Mouse (Mus musculus) myocyte (in vitro differentiated cells): Measurements from ENCODE around the gene Hist1h3a. TPM values are rescaled to one million over a fixed set of nuclear protein-coding genes. Genes with fewer than 3 reads are reported as not detected.
"Not testable (repeated sequence)": the region's sequence is repeated elsewhere in the genome, so short reads cannot be mapped to it uniquely, and the experiment has no call there.

Experiments used
- H3K27me3 ChIP-seq: one replicate; pipeline ENCODE4 v1.6.1; 2011; ENCODE audit not compliant: control insufficient read depth, insufficient read depth, insufficient read length
- H3K36me3 ChIP-seq: one replicate; pipeline ENCODE4 v1.6.1; 2011; ENCODE audit not compliant: control insufficient read depth, insufficient read depth
- H3K4me2 ChIP-seq: one replicate; pipeline ENCODE4 v1.6.1; 2011; ENCODE audit warnings: low read depth, control low read depth
- H3K4me3 ChIP-seq: one replicate; pipeline ENCODE4 v1.5.1; 2011; ENCODE audit warnings: mild to moderate bottlenecking, control low read depth, moderate library complexity
- H3K79me2 ChIP-seq: one replicate; pipeline ENCODE4 v1.6.1; 2011; ENCODE audit not compliant: control insufficient read depth, insufficient read depth
- H3ac ChIP-seq: one replicate; pipeline ENCODE4 v1.6.1; 2011; ENCODE audit not compliant: control insufficient read depth, insufficient read length
- CEBPB ChIP-seq: IDR thresholded peaks from 2 replicates; pipeline ENCODE4 v1.6.1; 2011; ENCODE audit warnings: mild to moderate bottlenecking, moderate library complexity; ENCODE audit not compliant: poor library complexity, insufficient read depth, severe bottlenecking
- E2F4 ChIP-seq: IDR thresholded peaks from one replicate; pipeline ENCODE4 v1.6.1; 2011; ENCODE audit warnings: mild to moderate bottlenecking, control low read depth, moderate library complexity; ENCODE audit not compliant: insufficient read depth
- MAX ChIP-seq: IDR thresholded peaks from one replicate; pipeline ENCODE4 v1.6.1; 2011; ENCODE audit warnings: low read depth, mild to moderate bottlenecking, control low read depth
- MYOD1 ChIP-seq, 3 experiments: IDR thresholded peaks; one replicate each; pipeline ENCODE4 v1.6.1; 2011; ENCODE audit warnings: control low read depth in 2 of 3, low read depth in 2 of 3, mild to moderate bottlenecking in 2 of 3, moderate library complexity in 1 of 3; ENCODE audit not compliant: insufficient read length in 2 of 3, control insufficient read depth in 1 of 3
- MYOG ChIP-seq, 3 experiments: IDR thresholded peaks; one replicate each; pipeline ENCODE4 v1.6.1; 2011; ENCODE audit warnings: control low read depth in 2 of 3, low read depth in 2 of 3, mild to moderate bottlenecking in 2 of 3; ENCODE audit not compliant: insufficient read length in 2 of 3, control insufficient read depth in 1 of 3, insufficient read depth in 1 of 3
- POLR2A ChIP-seq: IDR thresholded peaks from one replicate; pipeline ENCODE4 v1.6.1; 2011; ENCODE audit warnings: low read depth, mild to moderate bottlenecking, control low read depth, moderate library complexity; ENCODE audit not compliant: insufficient read length
- POLR2AphosphoS2 ChIP-seq: IDR thresholded peaks from one replicate; pipeline ENCODE4 v1.6.1; 2011; ENCODE audit warnings: low read depth, control low read depth; ENCODE audit not compliant: insufficient read length
- REST ChIP-seq: IDR thresholded peaks from one replicate; pipeline ENCODE4 v1.6.1; 2011; ENCODE audit warnings: mild to moderate bottlenecking, control low read depth, moderate library complexity; ENCODE audit not compliant: insufficient read depth, insufficient read length
- SRF ChIP-seq: IDR thresholded peaks from one replicate; pipeline ENCODE4 v1.6.1; 2011; ENCODE audit warnings: low read depth; ENCODE audit not compliant: control insufficient read depth, insufficient read length
- TCF12 ChIP-seq: IDR thresholded peaks from one replicate; pipeline ENCODE4 v1.6.1; 2011; ENCODE audit warnings: mild to moderate bottlenecking, control low read depth; ENCODE audit not compliant: poor library complexity, insufficient read depth, severe bottlenecking
- TCF3 ChIP-seq: IDR thresholded peaks from one replicate; pipeline ENCODE4 v1.6.1; 2011; ENCODE audit warnings: low read depth, control low read depth; ENCODE audit not compliant: insufficient read length
- USF1 ChIP-seq: IDR thresholded peaks from one replicate; pipeline ENCODE4 v1.6.1; 2011; ENCODE audit warnings: low read depth, mild to moderate bottlenecking, control low read depth, moderate library complexity
- polyA plus RNA-seq: library from polyadenylated mRNA; unstranded; fragments of >200 nt; fragmentation: generic; extraction: Trizol; gene quantifications from one replicate; pipeline ENCODE4 v1.2.1, GENCODE M21; 2012; ENCODE audit warnings: missing spikeins

Hist1h3a gene
- polyA plus RNA-seq, 1 experiment = 1.3 TPM

DNA sequence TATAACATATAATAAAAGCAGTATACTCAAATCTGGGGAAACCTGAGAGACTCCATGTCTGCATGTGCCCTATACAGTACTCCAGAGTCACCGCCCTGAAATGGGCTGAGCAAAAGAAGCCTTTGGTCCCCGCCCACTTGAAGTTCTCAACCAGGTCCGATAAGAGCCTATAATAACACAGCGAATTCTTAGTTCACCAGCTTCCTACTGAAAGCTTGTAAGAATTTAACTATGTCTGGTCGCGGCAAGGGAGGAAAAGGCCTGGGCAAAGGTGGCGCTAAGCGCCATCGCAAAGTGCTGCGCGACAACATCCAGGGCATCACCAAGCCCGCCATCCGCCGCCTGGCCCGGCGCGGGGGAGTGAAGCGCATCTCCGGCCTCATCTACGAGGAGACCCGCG lies 5.4 kb downstream of the Hist1h3a start, which contains the start of gene Hist1h4b:
Gene Hist1h4b, plus strand, starts transcription at position 224 of the 400 bp plus-strand sequence.
- Histone ChIP-seq H3K79me2 (no peaks in the 10 kb centered on the region), H3K4me2 (peak within 1 kb of the TSS; percentile 75), H3K36me3 (no peaks in the 10 kb centered on the region), H3ac (no peak within 1 kb of the TSS), H3K27me3 (no peaks in the 10 kb centered on the region), H3K4me3 (no peak within 1 kb of the TSS)
- TF ChIP-seq TCF12 (no peak), POLR2A (peak; percentile 85), POLR2AphosphoS2 (peak; percentile 95)

- Histone ChIP-seq H3K4me2 (no peak overlapping the region), H3K79me2 (no peaks in the 10 kb centered on the region), H3K4me3 (no peak overlapping the region), H3K27me3 (no peaks in the 10 kb centered on the region), H3ac (no peak overlapping the region), H3K36me3 (no peaks in the 10 kb centered on the region)
- TF ChIP-seq POLR2A = no peak
- no peak for TF ChIP-seq MAX
- no peak for TF ChIP-seq CEBPB
- no peak for TF ChIP-seq REST
- TF ChIP-seq MYOG (IDR thresholded peaks at IDR 0.05; ENCODE audit: control insufficient read depth in 1 of 3, insufficient read depth in 1 of 3, insufficient read length in 2 of 3, low read depth in 2 of 3) = no peak
- no peak for TF ChIP-seq POLR2AphosphoS2
- no peak for TF ChIP-seq MYOD1 (IDR thresholded peaks at IDR 0.05; ENCODE audit: control insufficient read depth in 1 of 3, insufficient read length in 2 of 3, low read depth in 2 of 3)
- no peak for TF ChIP-seq USF1
- TF ChIP-seq E2F4 = no peak
- TF ChIP-seq SRF = no peak
- no peak for TF ChIP-seq TCF3
- no peak for TF ChIP-seq TCF12
These were observed 7.2 kb downstream of the Hist1h3a start for GRCm38 (mm10) chr13:23755000-23755399.

- H3K4me2 ChIP-seq = peak overlapping the region; percentile 70
- H3K36me3 ChIP-seq = no peaks in the 10 kb centered on the region
- H3K4me3 ChIP-seq = peak overlapping the region; percentile 15
- no peaks in the 10 kb centered on the region for H3K27me3 ChIP-seq
- no peak for TF ChIP-seq MYOD1 (IDR thresholded peaks at IDR 0.05; ENCODE audit: control insufficient read depth in 1 of 3, insufficient read length in 2 of 3, low read depth in 2 of 3)
- no peak for TF ChIP-seq POLR2AphosphoS2
- TF ChIP-seq CEBPB = no peak
- no peak for TF ChIP-seq MYOG (IDR thresholded peaks at IDR 0.05; ENCODE audit: control insufficient read depth in 1 of 3, insufficient read depth in 1 of 3, insufficient read length in 2 of 3, low read depth in 2 of 3)
- no peak for TF ChIP-seq MAX
- TF ChIP-seq SRF = no peak
- no peak for TF ChIP-seq TCF12
- no peak for TF ChIP-seq TCF3
- TF ChIP-seq E2F4 = no peak
- no peak for TF ChIP-seq POLR2A
- TF ChIP-seq USF1 = no peak
- no peak for TF ChIP-seq REST
- H3K79me2 ChIP-seq = no peaks in the 10 kb centered on the region
- H3ac ChIP-seq = no peak overlapping the region
These were observed 8.7 kb downstream of the Hist1h3a start for GRCm38 (mm10) chr13:23753314-23754078.

DNA sequence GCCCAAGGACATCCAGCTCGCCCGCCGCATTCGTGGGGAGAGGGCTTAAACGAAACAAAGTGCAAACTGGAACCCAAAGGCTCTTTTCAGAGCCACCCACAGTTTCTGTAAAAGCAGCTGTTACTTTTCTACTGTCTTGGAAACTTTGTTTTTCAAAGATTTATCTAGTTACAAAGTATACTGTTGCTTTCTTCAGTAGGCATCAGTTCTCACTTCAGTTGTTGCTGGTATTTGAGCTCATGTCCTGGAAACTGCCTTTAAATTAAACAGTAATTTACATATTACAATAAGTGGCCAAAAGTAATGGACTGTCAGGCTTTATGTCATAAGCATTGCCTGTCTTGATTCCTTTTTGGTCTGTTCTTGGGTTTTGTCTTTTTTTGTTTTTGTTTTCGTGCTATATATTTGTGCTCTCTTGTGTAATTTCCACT lies 9.4 kb downstream of the Hist1h3a start:
- H3ac ChIP-seq = no peak overlapping the region
- peak; percentile 14 for TF ChIP-seq POLR2A
- no peak for TF ChIP-seq SRF
- peak overlapping the region; percentile 15 for H3K4me3 ChIP-seq
- H3K4me2 ChIP-seq = peak overlapping the region; percentile 70
- no peaks in the 10 kb centered on the region for H3K79me2 ChIP-seq
- H3K27me3 ChIP-seq = no peaks in the 10 kb centered on the region
- no peaks in the 10 kb centered on the region for H3K36me3 ChIP-seq

- Histone ChIP-seq H3K4me2 (peak within 1 kb of the TSS; percentile 76), H3K4me3 (peak within 1 kb of the TSS; percentile 15)
- not testable (repeated sequence) for H3ac ChIP-seq, H3K36me3 ChIP-seq, H3K79me2 ChIP-seq, H3K27me3 ChIP-seq
- TF ChIP-seq POLR2A (peak; percentile 80), POLR2AphosphoS2 (peak; percentile 88), E2F4 (peak; percentile 84)
These were observed 10.0 kb downstream of the Hist1h3a start, which contains the start of gene Hist1h3b for GRCm38 (mm10) chr13:23752067-23752741. Gene Hist1h3b (plus strand): TSS chr13:23752267.
